Mouse (Mus musculus) testis, adult 2 months (tissue): ENCODE results near the gene Lmo2.

ENCODE experiments used
- CTCF ChIP-seq: fragments of 200-500 bp; IDR thresholded peaks from 2 replicates; pipeline ENCODE4 v1.5.1; 2012; ENCODE audit warnings: low read depth, mild to moderate bottlenecking, inconsistent platforms, low read length, moderate library complexity; ENCODE audit not compliant: control insufficient read depth, insufficient read depth, insufficient replicate concordance
- POLR2A ChIP-seq: fragments of 200-500 bp; IDR thresholded peaks from 2 replicates; pipeline ENCODE4 v1.6.1; 2012; ENCODE audit warnings: low read depth, mild to moderate bottlenecking, inconsistent platforms, low read length, moderate library complexity; ENCODE audit not compliant: control insufficient read depth

GRCm38 (mm10) chr2:103932480-103932879 is 25.3 kb upstream of the Lmo2 start:
- TF ChIP-seq CTCF (no peak), POLR2A (no peak)
